Mouse (Mus musculus): Measurements from ENCODE around the gene Fhod1.
A peak's percentile ranks its signal among the peaks of the same experiment; 100 is the strongest.

Fhod1 gene

DNA sequence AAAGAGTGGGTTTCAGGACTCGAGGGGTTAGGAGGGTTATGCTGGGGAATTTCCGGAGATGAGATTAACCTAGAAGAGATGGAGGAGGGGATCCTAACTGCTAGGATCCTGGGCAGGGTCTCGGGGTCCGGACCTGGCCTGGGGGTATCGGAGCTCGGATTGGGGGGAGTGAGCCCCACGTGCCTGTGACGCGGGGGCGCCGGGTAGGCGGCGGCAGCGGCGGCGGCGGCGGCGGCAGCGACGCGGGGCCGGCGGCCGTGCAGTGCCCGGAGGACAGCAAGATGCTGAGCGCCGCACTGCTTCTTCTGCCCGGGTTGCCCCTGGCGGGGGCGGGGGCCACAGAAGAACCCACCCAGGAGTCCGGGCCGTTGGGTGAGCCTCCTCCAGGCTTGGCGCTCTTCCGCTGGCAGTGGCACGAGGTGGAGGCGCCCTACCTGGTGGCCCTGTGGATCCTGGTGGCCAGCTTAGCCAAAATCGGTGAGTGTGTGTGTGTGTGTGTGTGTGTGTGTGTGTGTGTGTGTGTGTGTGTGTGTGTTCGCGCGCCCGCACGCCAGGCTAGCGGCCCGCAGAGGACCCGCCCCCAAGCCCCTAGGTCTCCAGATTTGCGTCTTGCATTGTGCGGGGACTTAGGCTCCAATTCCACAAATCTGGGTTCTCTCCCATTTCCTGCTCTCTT lies 1.5 kb upstream of the Fhod1 start:
- DNase-seq (ENCODE audit: low spot score in 2 of 2): peak; percentile 24 to 44

DNA sequence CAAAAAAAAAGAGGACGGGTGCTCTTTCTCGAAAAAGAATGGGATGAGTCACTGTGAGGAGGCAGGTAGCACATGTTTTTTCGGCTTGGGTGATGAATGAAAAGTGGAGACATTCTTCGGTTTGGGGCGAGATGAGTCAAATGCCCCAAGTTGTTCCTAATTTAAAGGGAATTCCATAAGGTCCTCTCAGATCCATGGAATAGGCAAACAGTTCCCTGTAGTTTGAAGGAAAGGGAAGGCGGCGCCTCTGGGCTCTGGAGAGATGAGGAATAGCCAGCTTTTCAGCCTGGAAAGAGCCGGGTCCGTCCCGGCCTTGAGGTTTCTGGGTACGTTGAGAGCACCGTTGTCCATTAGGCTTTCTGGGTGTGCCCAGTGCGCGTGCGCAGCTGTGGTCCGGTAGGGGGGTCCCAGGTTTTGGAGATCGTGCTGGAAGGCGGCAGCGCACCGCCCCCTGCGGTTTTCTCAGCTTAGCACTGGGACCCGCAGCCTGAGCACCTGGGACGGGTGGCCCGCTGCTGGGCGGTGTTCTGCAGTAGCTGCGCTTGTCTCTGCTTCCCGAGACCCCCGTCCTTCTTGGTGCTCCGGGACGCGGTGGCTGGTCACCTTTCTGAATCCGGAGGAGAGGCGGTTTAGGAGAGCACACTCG lies 820 bp upstream of the Fhod1 start, which contains the start of gene Slc9a5:
Gene Slc9a5, plus strand, starts transcription at position 394 of the 646 bp plus-strand sequence.
- peak; percentile 38 to 55 for DNase-seq (ENCODE audit: low spot score in 2 of 2)

DNA sequence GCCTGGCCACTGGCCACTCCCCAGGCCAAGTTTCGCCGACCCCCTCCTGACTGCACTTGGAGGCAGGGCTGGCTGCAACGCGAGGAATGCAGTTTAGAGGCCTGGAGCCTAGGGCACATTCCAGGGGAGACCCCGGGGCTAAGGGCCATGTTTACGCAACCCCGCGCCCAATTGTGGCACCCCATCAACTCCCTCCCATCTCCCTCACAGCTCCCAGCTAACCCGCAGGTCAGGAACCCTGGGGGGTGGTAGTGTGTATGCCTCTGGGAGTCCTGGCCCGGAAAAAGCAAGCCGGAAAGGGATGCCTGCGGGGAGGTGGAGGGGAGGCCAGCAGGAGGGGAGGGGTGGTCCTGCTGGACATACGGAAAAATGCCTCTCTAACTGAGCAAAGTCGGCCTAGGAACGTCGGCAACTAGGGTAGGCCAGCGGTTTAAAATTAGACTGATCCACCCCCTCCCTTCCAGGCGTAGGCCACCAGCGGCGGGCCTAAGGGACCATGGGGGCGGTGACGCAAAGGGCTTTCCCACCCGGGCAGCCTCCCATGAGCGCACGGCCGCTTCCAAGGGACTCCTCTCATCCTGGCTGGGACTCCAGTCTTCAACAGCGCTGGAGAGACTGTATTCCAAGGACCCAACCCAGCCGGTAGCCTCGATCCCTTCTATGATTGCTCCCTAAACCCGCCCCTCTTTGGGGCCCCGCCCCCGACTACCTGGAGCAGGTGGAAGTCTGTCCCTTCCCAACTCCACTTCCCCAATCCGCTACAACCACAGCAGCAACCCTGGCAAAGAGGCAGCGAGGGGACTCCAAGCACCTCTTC lies 934 bp downstream of the Fhod1 start:
- peak; percentile 39 to 42 for DNase-seq (ENCODE audit: low spot score in 2 of 2)

DNA sequence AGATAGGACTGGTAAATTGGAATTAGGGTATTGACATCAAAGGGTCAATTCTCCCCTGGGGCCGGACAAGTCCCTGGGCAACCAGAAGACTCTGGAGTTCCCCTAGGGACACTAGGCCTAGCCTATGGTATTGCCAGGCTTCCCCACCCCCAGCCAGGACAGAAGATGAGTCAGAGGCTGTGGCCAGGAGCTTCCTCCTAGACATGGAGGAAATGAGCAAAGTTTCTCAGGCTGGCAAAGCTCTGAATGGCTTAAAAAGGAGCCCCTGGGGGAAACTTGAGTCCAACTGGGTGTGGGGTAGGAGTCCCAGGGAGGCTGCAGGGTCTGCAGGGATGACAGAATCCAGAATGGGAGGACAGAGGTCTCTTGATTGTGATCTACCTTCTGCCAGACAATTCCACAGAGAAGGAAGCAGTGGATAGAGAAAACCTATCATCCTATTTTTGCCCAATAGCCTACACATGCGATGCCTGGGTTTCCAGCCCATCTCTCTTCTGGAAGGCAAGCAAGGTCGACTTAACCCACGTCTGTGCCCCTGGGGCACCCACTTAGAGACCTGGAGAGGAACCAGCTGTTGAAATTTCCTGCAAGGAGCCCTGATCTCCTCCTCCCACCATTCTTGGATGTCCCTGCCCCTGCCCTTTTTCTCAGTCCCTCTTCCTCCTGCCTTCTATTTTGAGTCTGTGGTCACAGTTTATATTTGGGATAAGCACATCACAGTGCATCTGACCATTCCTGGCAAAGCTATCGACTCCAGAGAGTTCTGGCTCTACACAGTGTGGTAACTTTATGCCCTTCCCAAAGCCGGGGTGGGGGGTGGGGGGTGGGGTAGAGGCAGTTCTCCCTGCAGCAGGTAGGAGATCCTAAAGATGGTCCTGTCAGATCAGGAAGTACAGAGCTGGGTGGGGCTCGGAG lies 2.4 kb downstream of the Fhod1 start:
- DNase-seq (ENCODE audit: low spot score in 2 of 2): no peak

DNA sequence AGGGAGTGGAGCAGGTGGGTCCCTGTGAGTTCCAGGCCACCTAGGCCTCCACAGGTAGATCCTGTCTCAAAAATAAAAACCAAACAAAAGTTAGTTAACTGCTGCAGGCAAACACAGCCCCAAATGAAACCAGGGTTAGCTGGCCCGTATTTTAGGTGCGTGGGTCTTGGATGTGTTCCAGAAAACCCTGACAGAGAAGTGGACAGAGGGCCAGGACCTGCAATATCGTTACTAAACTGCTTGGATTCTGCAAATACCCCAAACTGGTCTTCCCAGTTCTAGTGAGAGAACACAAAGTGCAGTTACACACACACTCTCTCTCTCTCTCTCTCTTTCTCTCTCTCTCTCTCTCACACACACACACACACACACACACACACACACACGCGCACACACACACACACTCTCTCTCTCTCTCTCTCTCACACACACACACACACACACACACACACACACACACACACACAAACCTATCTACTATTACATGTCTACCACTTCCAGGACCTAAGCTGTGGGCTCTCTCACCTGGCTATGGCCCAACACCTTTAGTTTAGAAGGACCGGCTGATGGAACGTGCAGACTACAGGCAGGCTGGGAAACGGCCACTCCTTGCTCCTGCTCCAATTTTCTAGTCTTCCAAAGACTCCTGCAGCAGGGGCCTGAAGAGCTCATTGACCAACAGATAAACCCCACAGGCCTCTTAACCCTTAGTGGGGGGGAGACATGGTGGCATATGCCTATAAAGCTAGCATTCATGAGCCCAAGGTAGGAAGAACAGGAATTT lies 3.8 kb downstream of the Fhod1 start:
- no peak for DNase-seq (ENCODE audit: low spot score in 2 of 2)

GRCm38 (mm10) chr8:105342768-105343167 lies 5.0 kb downstream of the Fhod1 start:
- no peak for DNase-seq (ENCODE audit: low spot score in 2 of 2)

GRCm38 (mm10) chr8:105341399-105341798 lies 6.4 kb downstream of the Fhod1 start:
- DNase-seq (ENCODE audit: low spot score in 2 of 2): no peak

DNA sequence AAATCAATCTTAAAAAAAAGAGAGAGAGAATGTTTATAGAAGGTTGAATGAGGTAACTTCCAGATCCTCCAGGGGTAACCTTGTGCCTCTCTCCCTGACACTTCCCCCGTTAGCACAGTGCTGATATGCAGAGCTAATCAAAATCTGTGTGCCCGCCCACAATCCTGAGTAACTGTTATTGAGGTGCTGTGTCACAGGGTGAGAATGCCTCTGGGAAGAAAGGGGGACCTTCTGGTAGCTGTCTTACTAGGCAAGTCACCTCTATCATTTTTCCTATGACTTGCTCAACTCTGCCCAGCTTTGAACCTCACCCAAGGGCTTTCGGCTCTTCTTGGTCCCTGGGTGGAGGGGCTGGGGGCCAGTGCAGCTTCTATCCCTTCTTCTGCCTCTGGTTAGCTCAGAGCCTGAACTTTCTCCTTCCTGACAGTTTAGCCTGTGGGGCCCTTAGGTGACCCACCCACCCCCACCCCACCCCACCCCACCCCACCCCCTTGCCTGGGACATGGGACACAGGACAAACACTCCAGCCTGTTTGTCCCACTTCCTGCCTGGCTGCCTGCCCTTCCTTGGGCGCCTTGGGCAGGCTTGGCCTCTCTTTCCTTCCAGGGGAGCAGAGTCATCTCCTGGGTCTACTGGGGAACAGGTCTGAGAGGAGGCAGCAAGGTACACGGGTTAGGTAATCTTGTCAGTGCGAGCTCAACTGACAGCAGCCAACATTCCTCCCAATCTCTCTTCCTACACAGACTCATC lies 7.7 kb downstream of the Fhod1 start:
- DNase-seq (ENCODE audit: low spot score in 2 of 2): no peak

- no peak for DNase-seq (ENCODE audit: low spot score in 2 of 2)
These were observed 8.8 kb downstream of the Fhod1 start for GRCm38 (mm10) chr8:105338992-105339391.

GRCm38 (mm10) chr8:105336373-105337130 lies 11.2 kb downstream of the Fhod1 start:
- DNase-seq (ENCODE audit: low spot score in 2 of 2): no peak

- DNase-seq (ENCODE audit: low spot score in 2 of 2): no peak
These were observed 15.2 kb downstream of the Fhod1 start for GRCm38 (mm10) chr8:105332523-105332922.

- no peak for DNase-seq (ENCODE audit: low spot score in 2 of 2)
These were observed 15.8 kb downstream of the Fhod1 start for GRCm38 (mm10) chr8:105331931-105332330.

DNA sequence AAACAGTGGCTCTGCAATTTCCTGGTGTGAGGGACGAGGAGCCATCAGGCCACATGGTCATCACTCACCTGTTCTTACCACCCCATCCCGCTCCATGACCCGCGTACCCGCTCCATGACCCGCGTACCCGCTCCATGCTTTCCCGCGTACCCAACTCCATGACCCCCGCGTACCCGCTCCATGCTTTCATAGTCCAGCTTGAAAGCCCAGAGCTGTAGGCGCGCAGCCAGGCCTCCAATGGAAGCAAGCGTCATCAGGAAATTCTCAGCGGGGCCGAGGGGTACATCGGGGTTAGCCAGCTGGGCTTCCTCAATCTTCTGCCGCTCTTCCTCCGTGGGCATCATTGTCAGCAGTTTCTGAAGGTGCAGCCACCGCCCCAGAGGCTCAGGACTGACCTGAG lies 16.3 kb downstream of the Fhod1 start:
- DNase-seq (ENCODE audit: low spot score in 2 of 2): no peak

- DNase-seq (ENCODE audit: low spot score in 2 of 2): no peak
These were observed 17.4 kb downstream of the Fhod1 start for GRCm38 (mm10) chr8:105330325-105330724.

- DNase-seq (ENCODE audit: low spot score in 2 of 2): no peak
These were observed 20.8 kb downstream of the Fhod1 start for GRCm38 (mm10) chr8:105326968-105327367.

- DNase-seq (ENCODE audit: low spot score in 2 of 2): peak; percentile 95 to 97
These were observed 21.5 kb downstream of the Fhod1 start, which contains the start of the genes Lrrc29 and Tmem208 for GRCm38 (mm10) chr8:105326141-105326672. Lrrc29 (minus strand) TSS chr8:105326278. Tmem208 (plus strand) TSS chr8:105326354.

- DNase-seq (ENCODE audit: low spot score in 2 of 2): no peak
These were observed 22.1 kb downstream of the Fhod1 start for GRCm38 (mm10) chr8:105325641-105326093.

DNA sequence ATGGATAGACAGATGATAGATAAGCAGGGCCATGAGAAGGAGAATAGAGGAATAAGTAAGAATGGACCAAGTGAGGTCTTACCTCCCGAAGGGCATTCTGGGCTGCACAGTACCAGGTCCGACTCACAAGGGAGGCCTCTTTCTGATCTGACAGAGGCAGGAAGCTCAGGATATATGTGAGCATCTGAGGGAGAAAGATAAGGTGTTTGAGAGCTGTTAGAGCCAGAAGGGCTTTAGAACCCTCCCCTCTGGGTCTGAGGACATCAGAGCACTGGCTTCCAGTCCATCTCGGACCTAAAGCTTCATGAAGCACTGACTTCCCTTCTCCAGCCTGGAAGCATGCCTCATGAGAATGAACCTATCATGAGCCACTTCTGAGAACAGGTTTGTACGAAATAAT lies 24.6 kb downstream of the Fhod1 start:
- DNase-seq (ENCODE audit: low spot score in 2 of 2): no peak

All from frontal cortex, postnatal 36 days (tissue).